Comparison of ENCODE assay signal across 12 mouse cellular contexts in genomic region chr7:54909958-54910357, GRCm38 (mm10).
DNase-seq lines count a peak whose midpoint lies in the region; ATAC-seq lines count a peak whose summit lies in the region.
"Had no signal": no experiment of that assay in that cellular context is flagged by ENCODE, and none has a peak within 500 bp of the region (broad histone marks: within the 10 kb centered on the region; RNA-seq: fewer than 3 reads in every experiment).

No protein-coding gene starts in this region.

- H3K4me2 ChIP-seq in embryonic facial prominence, embryonic 11.5 days (ENCODE audit: low read depth, low read length): no peak overlapping the region
- H3K4me2 ChIP-seq in kidney, embryonic 16.5 days (replicated peaks; ENCODE audit: low read depth, low read length): 0 out of 2 replicates have a peak overlapping the region, but pooled peaks have one; percentile 1
- H3K4me2 ChIP-seq: liver, embryonic 12.5 days; stomach, embryonic 15.5 days had no signal

- WGBS in embryonic facial prominence, embryonic 11.5 days: 25% methylated on average over 7 of the region's 7 CpGs
- 42% methylated on average over 7 of the region's 7 CpGs for WGBS in kidney, embryonic 16.5 days

- no peaks in the 10 kb centered on the region for H3K9me3 ChIP-seq in embryonic facial prominence, embryonic 11.5 days (replicated peaks; ENCODE audit: control insufficient read depth, low read length)
- no peaks in the 10 kb centered on the region for H3K9me3 ChIP-seq in kidney, embryonic 16.5 days (ENCODE audit: low read length)
- H3K9me3 ChIP-seq: liver, embryonic 12.5 days; stomach, embryonic 15.5 days had no signal

- peak; percentile 4 for DNase-seq in heart, adult 8-10 months (ENCODE audit: low spot score)
- no peak for DNase-seq in heart, adult 9 months (ENCODE audit: low spot score in 2 of 2)
- DNase-seq in embryonic facial prominence, embryonic 11.5 days (ENCODE audit: low spot score): peak; percentile 52
- no peak for DNase-seq in right cerebral cortex, postnatal 4 days
- no peak for DNase-seq in left cerebral cortex, postnatal 36 days (ENCODE audit: low spot score in 2 of 2)
- DNase-seq: heart, adult 11 months had no signal

- H3K9ac ChIP-seq in embryonic facial prominence, embryonic 11.5 days (replicated peaks; ENCODE audit: low read length): no peak overlapping the region
- H3K9ac ChIP-seq in kidney, embryonic 16.5 days (replicated peaks; ENCODE audit: low read length): no peak overlapping the region
- H3K9ac ChIP-seq: liver, embryonic 12.5 days; stomach, embryonic 15.5 days had no signal

- H3K27ac ChIP-seq in embryonic facial prominence, embryonic 11.5 days (replicated peaks; ENCODE audit: low read depth, low read length): no peak overlapping the region
- no peak overlapping the region for H3K27ac ChIP-seq in kidney, embryonic 16.5 days (ENCODE audit: low read length)
- H3K27ac ChIP-seq: liver, embryonic 12.5 days; stomach, embryonic 15.5 days had no signal

- intact Hi-C loops in left cerebral cortex, postnatal 36 days (cut with DNase I): no loop called here

- H3K4me3 ChIP-seq in embryonic facial prominence, embryonic 11.5 days (ENCODE audit: low read depth, low read length): no peak overlapping the region
- no peak overlapping the region for H3K4me3 ChIP-seq in kidney, embryonic 16.5 days (ENCODE audit: low read length)
- H3K4me3 ChIP-seq: liver, embryonic 12.5 days; stomach, embryonic 15.5 days had no signal

- ATAC-seq in cerebellum, adult (ENCODE audit: insufficient number of reproducible peaks, low FRiP score, low TSS enrichment): 0 out of 2 replicates have a peak, but pooled peaks have one; percentile 26
- ATAC-seq in embryonic facial prominence, embryonic 11.5 days (replicated peaks; ENCODE audit: insufficient number of reproducible peaks, low FRiP score, low TSS enrichment, low read depth): peak; percentile 62; the same call in 1 of the 2 replicates
- peak; percentile 86; the same call in 1 of the 2 replicates for ATAC-seq in kidney, embryonic 16.5 days (ENCODE audit: low FRiP score, low TSS enrichment)
- ATAC-seq in megakaryocyte-erythroid progenitor cell, adult 5-6 weeks (replicated peaks; ENCODE audit: low FRiP score, low TSS enrichment, poor library complexity, severe bottlenecking): no peak
- ATAC-seq: intestine, embryonic 16.5 days; liver, embryonic 12.5 days had no signal

- no peaks in the 10 kb centered on the region for H3K27me3 ChIP-seq in embryonic facial prominence, embryonic 11.5 days (ENCODE audit: control insufficient read depth, insufficient read depth, low read length)
- H3K27me3 ChIP-seq in kidney, embryonic 16.5 days (ENCODE audit: insufficient read depth, low read length): no peaks in the 10 kb centered on the region
- H3K27me3 ChIP-seq: liver, embryonic 12.5 days; stomach, embryonic 15.5 days had no signal

- H3K36me3 ChIP-seq in embryonic facial prominence, embryonic 11.5 days (replicated peaks; ENCODE audit: control insufficient read depth, insufficient read depth, low read depth, low read length): no peaks in the 10 kb centered on the region
- no peaks in the 10 kb centered on the region for H3K36me3 ChIP-seq in kidney, embryonic 16.5 days (ENCODE audit: insufficient read depth, low read length)
- H3K36me3 ChIP-seq: liver, embryonic 12.5 days; stomach, embryonic 15.5 days had no signal

- H3K4me1 ChIP-seq in embryonic facial prominence, embryonic 11.5 days (ENCODE audit: control insufficient read depth, insufficient read depth, low read length): no peaks in the 10 kb centered on the region
- H3K4me1 ChIP-seq in kidney, embryonic 16.5 days (ENCODE audit: insufficient read depth, low read length): no peaks in the 10 kb centered on the region
- H3K4me1 ChIP-seq: liver, embryonic 12.5 days; stomach, embryonic 15.5 days had no signal

Comparison
In these comparisons a context has a peak if more than half of its experiments do, and no peak if none do; other contexts are left out.
1. DNase-seq: peak in heart, adult 8-10 months (single experiment) and embryonic facial prominence, embryonic 11.5 days (single experiment); none in heart, adult 9 months (0 of 2), right cerebral cortex, postnatal 4 days (single experiment) and left cerebral cortex, postnatal 36 days (0 of 2).